Mouse (Mus musculus): Measurements from ENCODE around the gene Olfr73. TPM values are rescaled to one million over a fixed set of nuclear protein-coding genes. Genes with fewer than 3 reads are reported as not detected.
"Not testable (repeated sequence)": the region's sequence is repeated elsewhere in the genome, so short reads cannot be mapped to it uniquely, and the experiment has no call there.

Olfr73 gene
- polyA plus RNA-seq (2014; fragmentation: Nextera tagmentation; extraction: Ambion mirVana): not detected in 2 replicates

DNA sequence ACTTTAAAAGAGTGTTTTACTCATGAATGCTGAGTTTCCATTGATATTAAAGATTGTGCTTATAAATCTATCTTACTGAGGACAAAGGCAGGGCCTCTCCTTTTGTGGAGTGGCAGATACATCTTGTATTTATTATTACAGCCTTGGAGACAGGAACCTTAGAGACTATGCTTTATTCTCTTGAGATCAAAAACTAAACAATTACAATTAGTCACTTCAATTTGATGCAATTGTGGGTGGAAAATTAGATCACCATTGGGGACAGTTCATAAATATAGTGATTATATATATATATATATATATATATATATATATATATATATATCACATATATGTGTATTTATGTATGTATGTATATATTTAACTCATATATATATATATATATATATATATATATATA lies at the start of gene Olfr73:
Olfr73 (minus strand) TSS at position 101 of the 400 bp plus-strand sequence.
- no peaks in the 10 kb centered on the region for H3K27me3 ChIP-seq (ENCODE audit: control insufficient read depth, insufficient read depth, low read length)
- ATAC-seq (replicated peaks; ENCODE audit: insufficient number of reproducible peaks, low FRiP score, low TSS enrichment, low read depth) (no peak), DNase-seq (ENCODE audit: low spot score) (no peak)
- no peak within 1 kb of the TSS for H3K9ac ChIP-seq (replicated peaks; ENCODE audit: low read length)
- H3K4me1 ChIP-seq (ENCODE audit: control insufficient read depth, insufficient read depth, low read length): no peaks in the 10 kb centered on the region
- no peaks in the 10 kb centered on the region for H3K9me3 ChIP-seq (replicated peaks; ENCODE audit: control insufficient read depth, low read length)
- H3K27ac ChIP-seq (replicated peaks; ENCODE audit: low read depth, low read length): no peak within 1 kb of the TSS
- no peak within 1 kb of the TSS for H3K4me3 ChIP-seq (ENCODE audit: low read depth, low read length)
- H3K4me2 ChIP-seq (ENCODE audit: low read depth, low read length): no peak within 1 kb of the TSS
- H3K36me3 ChIP-seq (replicated peaks; ENCODE audit: control insufficient read depth, insufficient read depth, low read depth, low read length): no peaks in the 10 kb centered on the region

DNA sequence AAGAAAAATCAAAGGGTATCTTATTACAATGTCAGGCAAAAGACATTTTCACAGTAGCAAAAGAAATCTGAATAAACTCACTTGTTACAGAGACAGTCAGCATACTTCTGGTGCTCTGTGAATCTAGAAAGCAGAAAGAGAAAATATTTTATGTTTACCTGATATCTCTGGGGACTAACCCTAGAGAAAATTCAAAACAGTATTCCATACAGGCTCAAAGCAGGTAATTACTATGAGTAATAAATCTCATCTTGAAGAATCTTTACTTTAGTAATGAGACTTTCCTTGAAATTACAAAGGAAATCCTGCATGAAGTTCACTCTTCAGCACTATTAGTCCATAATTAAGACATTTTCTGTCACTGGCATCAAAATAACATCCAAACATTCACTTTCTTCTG lies 34.2 kb upstream of the Olfr73 start, which contains the start of gene Olfr1163:
Olfr1163 (minus strand) TSS at position 101 of the 400 bp plus-strand sequence.
- H3K9me3 ChIP-seq (replicated peaks; ENCODE audit: control insufficient read depth, low read length): no peaks in the 10 kb centered on the region
- no peak within 1 kb of the TSS for H3K27ac ChIP-seq (replicated peaks; ENCODE audit: low read depth, low read length)
- ATAC-seq (replicated peaks; ENCODE audit: insufficient number of reproducible peaks, low FRiP score, low TSS enrichment, low read depth): no peak
- H3K27me3 ChIP-seq (ENCODE audit: control insufficient read depth, insufficient read depth, low read length): no peaks in the 10 kb centered on the region
- no peak within 1 kb of the TSS for H3K9ac ChIP-seq (replicated peaks; ENCODE audit: low read length)
- no peak within 1 kb of the TSS for H3K4me2 ChIP-seq (ENCODE audit: low read depth, low read length)
- no peaks in the 10 kb centered on the region for H3K36me3 ChIP-seq (replicated peaks; ENCODE audit: control insufficient read depth, insufficient read depth, low read depth, low read length)
- H3K4me1 ChIP-seq (ENCODE audit: control insufficient read depth, insufficient read depth, low read length): no peaks in the 10 kb centered on the region
- H3K4me3 ChIP-seq (ENCODE audit: low read depth, low read length): no peak within 1 kb of the TSS
- no peak for DNase-seq (ENCODE audit: low spot score)

DNA sequence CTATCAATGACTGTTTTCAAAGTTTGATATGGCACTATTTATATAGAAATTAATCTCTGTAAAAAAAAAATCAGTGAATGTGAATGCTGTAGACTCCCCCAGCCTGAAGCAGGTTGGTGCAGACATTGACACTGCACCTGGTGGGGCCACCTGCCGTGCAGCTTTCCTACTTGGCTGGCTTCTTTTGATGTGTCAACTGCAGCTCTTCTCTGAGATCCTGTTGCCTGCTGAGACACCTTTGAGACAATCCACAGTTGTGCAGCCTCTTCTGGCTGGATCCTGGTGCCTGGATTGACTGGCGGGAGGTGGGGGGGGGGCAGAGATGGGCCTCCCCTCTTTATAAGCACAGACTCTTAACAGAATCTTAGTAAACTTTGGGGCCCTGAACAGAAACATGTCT lies 26.1 kb upstream of the Olfr73 start:
- WGBS: 79% methylated on average over 2 of the region's 2 CpGs
- no peak overlapping the region for H3K27ac ChIP-seq (replicated peaks; ENCODE audit: low read depth, low read length)
- H3K36me3 ChIP-seq (replicated peaks; ENCODE audit: control insufficient read depth, insufficient read depth, low read depth, low read length): no peaks in the 10 kb centered on the region
- DNase-seq (ENCODE audit: low spot score) (no peak), ATAC-seq (replicated peaks; ENCODE audit: insufficient number of reproducible peaks, low FRiP score, low TSS enrichment, low read depth) (no peak)
- no peak overlapping the region for H3K4me3 ChIP-seq (ENCODE audit: low read depth, low read length)
- H3K4me2 ChIP-seq (ENCODE audit: low read depth, low read length): no peak overlapping the region
- no peaks in the 10 kb centered on the region for H3K27me3 ChIP-seq (ENCODE audit: control insufficient read depth, insufficient read depth, low read length)
- no peaks in the 10 kb centered on the region for H3K9me3 ChIP-seq (replicated peaks; ENCODE audit: control insufficient read depth, low read length)
- no peak overlapping the region for H3K9ac ChIP-seq (replicated peaks; ENCODE audit: low read length)
- no peaks in the 10 kb centered on the region for H3K4me1 ChIP-seq (ENCODE audit: control insufficient read depth, insufficient read depth, low read length)

DNA sequence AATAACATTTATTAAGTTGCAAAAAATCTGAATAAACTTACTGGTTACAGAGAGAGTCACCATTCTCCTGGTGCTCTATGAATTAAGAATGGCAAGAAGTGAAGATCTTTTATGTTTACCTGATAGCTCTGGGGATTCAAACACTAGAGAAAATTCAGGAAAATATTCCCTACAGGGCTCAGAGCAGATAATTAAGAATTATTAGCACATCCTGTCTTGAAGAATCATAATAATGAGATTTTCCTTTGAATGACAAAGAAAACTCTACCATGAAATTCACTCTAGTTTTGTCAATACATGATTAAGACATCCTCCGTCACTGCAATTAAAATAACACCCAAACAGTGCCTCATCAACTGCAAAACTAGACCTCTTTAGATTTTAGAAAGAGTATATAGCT lies 13.5 kb upstream of the Olfr73 start, which contains the start of gene Olfr1162:
Olfr1162 (minus strand) TSS at position 101 of the 400 bp plus-strand sequence.
- 74% methylated on average over 1 of the region's 1 CpGs for WGBS
- Histone ChIP-seq H3K9ac (replicated peaks; ENCODE audit: low read length) (no peak within 1 kb of the TSS), H3K27ac (replicated peaks; ENCODE audit: low read depth, low read length) (no peak within 1 kb of the TSS), H3K36me3 (replicated peaks; ENCODE audit: control insufficient read depth, insufficient read depth, low read depth, low read length) (no peaks in the 10 kb centered on the region), H3K4me2 (ENCODE audit: low read depth, low read length) (no peak within 1 kb of the TSS), H3K4me3 (ENCODE audit: low read depth, low read length) (no peak within 1 kb of the TSS), H3K9me3 (replicated peaks; ENCODE audit: control insufficient read depth, low read length) (no peaks in the 10 kb centered on the region), H3K27me3 (ENCODE audit: control insufficient read depth, insufficient read depth, low read length) (no peaks in the 10 kb centered on the region), H3K4me1 (ENCODE audit: control insufficient read depth, insufficient read depth, low read length) (no peaks in the 10 kb centered on the region)
- ATAC-seq (replicated peaks; ENCODE audit: insufficient number of reproducible peaks, low FRiP score, low TSS enrichment, low read depth) (no peak), DNase-seq (ENCODE audit: low spot score) (no peak)

DNA sequence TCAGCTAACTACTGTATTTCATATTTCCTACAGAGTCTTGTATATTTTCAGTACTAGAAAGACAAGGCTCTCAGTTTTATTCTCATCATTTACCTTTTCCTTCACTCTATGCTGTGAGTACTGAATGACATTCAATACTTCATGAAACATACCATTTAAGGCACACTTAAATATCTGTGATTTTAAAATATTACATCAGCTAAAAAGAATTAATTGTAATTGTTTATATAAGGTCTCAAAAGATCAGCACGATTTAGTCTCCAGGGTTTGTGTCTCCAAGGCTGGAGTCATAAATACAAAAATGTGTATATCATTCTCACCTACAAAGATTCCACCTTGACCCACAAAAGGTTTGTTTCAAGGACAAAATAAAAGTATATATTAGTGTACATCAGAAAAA lies 15.0 kb downstream of the Olfr73 start, which contains the start of gene Olfr1161:
Olfr1161 (plus strand) TSS at position 301 of the 400 bp plus-strand sequence.
- ATAC-seq (replicated peaks; ENCODE audit: insufficient number of reproducible peaks, low FRiP score, low TSS enrichment, low read depth): not testable (repeated sequence)

DNA sequence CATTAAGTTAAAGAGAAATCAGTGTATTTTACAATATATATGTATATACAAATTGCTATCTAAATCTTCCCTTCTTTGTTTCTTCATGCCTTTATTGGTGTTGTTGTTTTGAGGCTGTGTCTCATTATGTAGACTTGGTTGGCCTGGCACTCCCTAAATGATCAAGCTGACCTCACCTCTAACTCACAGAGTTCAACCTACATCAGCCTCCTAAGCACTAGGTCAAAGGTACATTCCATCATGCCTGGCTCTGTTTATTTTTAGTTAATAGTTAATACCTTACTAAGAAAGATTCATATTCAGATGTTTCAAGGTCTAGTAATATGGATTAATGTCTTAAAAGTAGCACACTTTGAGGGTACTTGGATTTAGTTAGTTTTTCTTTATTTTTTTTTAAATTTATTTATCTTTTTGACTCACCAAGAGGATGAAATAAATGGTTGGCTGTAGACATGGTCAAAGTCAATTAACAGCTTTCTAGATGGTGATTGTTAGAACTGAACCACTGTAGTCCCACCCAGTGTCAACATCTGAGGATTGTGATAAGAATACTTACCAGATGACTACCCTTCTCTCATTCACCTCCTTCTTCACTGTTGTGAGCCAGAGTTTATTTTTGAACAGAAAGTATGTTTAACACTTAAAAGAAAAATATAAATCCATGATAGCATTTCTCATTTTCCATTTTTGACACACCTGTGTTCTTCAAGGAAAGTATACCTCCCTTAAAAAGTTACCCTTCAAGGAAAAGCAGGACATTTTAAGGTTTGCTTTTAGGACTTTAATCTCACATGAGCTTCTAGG lies 29.8 kb downstream of the Olfr73 start, which contains the start of gene Olfr1160:
Olfr1160 (minus strand) TSS at position 754 of the 804 bp plus-strand sequence.
- no peaks in the 10 kb centered on the region for H3K36me3 ChIP-seq (replicated peaks; ENCODE audit: control insufficient read depth, insufficient read depth, low read depth, low read length)
- H3K9me3 ChIP-seq (replicated peaks; ENCODE audit: control insufficient read depth, low read length): no peaks in the 10 kb centered on the region
- H3K27me3 ChIP-seq (ENCODE audit: control insufficient read depth, insufficient read depth, low read length): no peaks in the 10 kb centered on the region
- ATAC-seq (replicated peaks; ENCODE audit: insufficient number of reproducible peaks, low FRiP score, low TSS enrichment, low read depth): no peak
- H3K4me2 ChIP-seq (ENCODE audit: low read depth, low read length): no peak within 1 kb of the TSS
- H3K27ac ChIP-seq (replicated peaks; ENCODE audit: low read depth, low read length): no peak within 1 kb of the TSS
- H3K4me1 ChIP-seq (ENCODE audit: control insufficient read depth, insufficient read depth, low read length): no peaks in the 10 kb centered on the region
- DNase-seq (ENCODE audit: low spot score): no peak
- no peak within 1 kb of the TSS for H3K4me3 ChIP-seq (ENCODE audit: low read depth, low read length)
- no peak within 1 kb of the TSS for H3K9ac ChIP-seq (replicated peaks; ENCODE audit: low read length)

More for the DNA sequence above, 15.0 kb downstream of the Olfr73 start, which contains the start of gene Olfr1161:
- H3K4me3 ChIP-seq (ENCODE audit: low read depth, low read length); H3K27me3 ChIP-seq (ENCODE audit: control insufficient read depth, insufficient read depth, low read length); H3K4me1 ChIP-seq (ENCODE audit: control insufficient read depth, insufficient read depth, low read length); H3K36me3 ChIP-seq (replicated peaks; ENCODE audit: control insufficient read depth, insufficient read depth, low read depth, low read length); DNase-seq (ENCODE audit: low spot score); H3K9ac ChIP-seq (replicated peaks; ENCODE audit: low read length); H3K27ac ChIP-seq (replicated peaks; ENCODE audit: low read depth, low read length); H3K9me3 ChIP-seq (replicated peaks; ENCODE audit: control insufficient read depth, low read length); H3K4me2 ChIP-seq (ENCODE audit: low read depth, low read length): not testable (repeated sequence)
- WGBS: 82% methylated on average over 1 of the region's 1 CpGs

DNA sequence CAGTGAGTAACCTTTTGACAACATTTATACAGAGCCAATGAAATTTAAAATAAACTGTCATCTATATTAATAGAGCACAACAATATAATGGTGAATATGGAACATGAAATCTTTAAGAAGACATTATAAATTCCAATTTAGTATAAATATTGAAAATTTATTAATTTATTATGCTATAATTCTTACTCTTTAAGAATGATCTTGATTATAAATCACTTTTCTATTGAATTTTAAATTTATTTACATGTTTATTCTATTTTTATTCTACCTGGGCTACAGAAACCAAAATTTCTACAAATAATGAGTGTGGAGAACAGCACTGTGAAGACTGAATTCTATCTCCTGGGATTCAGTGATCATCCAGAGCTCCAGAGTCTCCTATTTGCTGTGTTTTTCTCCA lies 47.7 kb downstream of the Olfr73 start, which contains the start of gene Olfr1158:
Olfr1158 (plus strand) TSS at position 301 of the 400 bp plus-strand sequence.
- Histone ChIP-seq H3K9ac (replicated peaks; ENCODE audit: low read length) (no peak within 1 kb of the TSS), H3K9me3 (replicated peaks; ENCODE audit: control insufficient read depth, low read length) (no peaks in the 10 kb centered on the region), H3K4me3 (ENCODE audit: low read depth, low read length) (no peak within 1 kb of the TSS), H3K4me2 (ENCODE audit: low read depth, low read length) (no peak within 1 kb of the TSS), H3K27me3 (ENCODE audit: control insufficient read depth, insufficient read depth, low read length) (no peaks in the 10 kb centered on the region), H3K36me3 (replicated peaks; ENCODE audit: control insufficient read depth, insufficient read depth, low read depth, low read length) (no peaks in the 10 kb centered on the region), H3K4me1 (ENCODE audit: control insufficient read depth, insufficient read depth, low read length) (no peaks in the 10 kb centered on the region), H3K27ac (replicated peaks; ENCODE audit: low read depth, low read length) (no peak within 1 kb of the TSS)
- DNase-seq (ENCODE audit: low spot score) (no peak), ATAC-seq (replicated peaks; ENCODE audit: insufficient number of reproducible peaks, low FRiP score, low TSS enrichment, low read depth) (no peak)
